9 mouse cellular contexts compared by ENCODE assay signal in genomic region chr2:30541541-30541940, GRCm38 (mm10). TPM values are rescaled to one million over a fixed set of nuclear protein-coding genes. Genes with fewer than 3 reads are reported as not detected.
DNase-seq lines count a peak whose midpoint lies in the region; ATAC-seq lines count a peak whose summit lies in the region.
"Had no signal": no experiment of that assay in that cellular context is flagged by ENCODE, and none has a peak within 500 bp of the region (broad histone marks: within the 10 kb centered on the region; RNA-seq: fewer than 3 reads in every experiment).

No protein-coding gene starts in this region.

- peak overlapping the region; percentile 66 for H3K9ac ChIP-seq in heart, embryonic 11.5 days (ENCODE audit: low read depth, low read length)
- H3K9ac ChIP-seq in intestine, embryonic 16.5 days (ENCODE audit: low read depth, low read length), result 0 out of 2 replicates have a peak overlapping the region, but pooled peaks have one; percentile 25
- no peak overlapping the region for H3K9ac ChIP-seq in midbrain, embryonic 11.5 days (ENCODE audit: low read length)

- no peaks in the 10 kb centered on the region for H3K27me3 ChIP-seq in heart, embryonic 11.5 days (ENCODE audit: control insufficient read depth, insufficient read depth, low read length)
- H3K27me3 ChIP-seq in intestine, embryonic 16.5 days (replicated peaks; ENCODE audit: control insufficient read depth, insufficient read depth, low read length), result no peaks in the 10 kb centered on the region
- H3K27me3 ChIP-seq in midbrain, embryonic 11.5 days (ENCODE audit: control insufficient read depth, insufficient read depth, low read length), result no peaks in the 10 kb centered on the region

- WGBS in heart, embryonic 11.5 days (ENCODE audit: insufficient replicate concordance), result 31% methylated on average over 4 of the region's 4 CpGs
- 42% methylated on average over 4 of the region's 4 CpGs for WGBS in intestine, embryonic 16.5 days
- 72% methylated on average over 4 of the region's 4 CpGs for WGBS in midbrain, embryonic 11.5 days

- H3K9me3 ChIP-seq in heart, embryonic 11.5 days (replicated peaks; ENCODE audit: control insufficient read depth, low read length), result no peaks in the 10 kb centered on the region
- no peaks in the 10 kb centered on the region for H3K9me3 ChIP-seq in intestine, embryonic 16.5 days (ENCODE audit: control insufficient read depth, low read length)
- H3K9me3 ChIP-seq in midbrain, embryonic 11.5 days (ENCODE audit: control insufficient read depth, low read length), result no peaks in the 10 kb centered on the region

- no peaks in the 10 kb centered on the region for H3K36me3 ChIP-seq in heart, embryonic 11.5 days (ENCODE audit: control insufficient read depth, insufficient read depth, low read length)
- H3K36me3 ChIP-seq in intestine, embryonic 16.5 days (ENCODE audit: control insufficient read depth, insufficient read depth, low read length), result no peaks in the 10 kb centered on the region
- H3K36me3 ChIP-seq in midbrain, embryonic 11.5 days (ENCODE audit: control insufficient read depth, insufficient read depth, low read length), result no peaks in the 10 kb centered on the region

- peak; percentile 28 for DNase-seq in adrenal gland, postnatal 10 days
- no peak for DNase-seq in adrenal gland, postnatal 4 days (ENCODE audit: low spot score in 2 of 2)
- no peak for DNase-seq in midbrain, embryonic 11.5 days (ENCODE audit: low spot score, missing footprints)
- DNase-seq in adipocyte (ENCODE audit: low spot score), result no peak
- no peak for DNase-seq in right cerebral cortex, postnatal 10 days (ENCODE audit: low spot score in 2 of 2)

- peaks cover 21% of the 10 kb centered on the region for H3K4me1 ChIP-seq in heart, embryonic 11.5 days (ENCODE audit: control insufficient read depth, insufficient read depth, low read length)
- H3K4me1 ChIP-seq in intestine, embryonic 16.5 days (ENCODE audit: control insufficient read depth, insufficient read depth, low read length), result peaks cover 25% of the 10 kb centered on the region
- H3K4me1 ChIP-seq in midbrain, embryonic 11.5 days (ENCODE audit: control insufficient read depth, insufficient read depth, low read length), result peaks cover 19% of the 10 kb centered on the region

- no peak overlapping the region for H3K4me3 ChIP-seq in heart, embryonic 11.5 days (ENCODE audit: low read depth, low read length)
- H3K4me3 ChIP-seq in intestine, embryonic 16.5 days (ENCODE audit: low read length), result no peak overlapping the region
- H3K4me3 ChIP-seq in midbrain, embryonic 11.5 days (ENCODE audit: low read depth, low read length), result no peak overlapping the region

- ATAC-seq in heart, embryonic 11.5 days (replicated peaks; ENCODE audit: insufficient number of reproducible peaks, low FRiP score, low TSS enrichment), result no peak
- ATAC-seq in intestine, embryonic 16.5 days, result no peak
- ATAC-seq in midbrain, embryonic 11.5 days (ENCODE audit: low FRiP score), result no peak
- no peak for ATAC-seq in monocyte, adult 5-6 weeks (replicated peaks; ENCODE audit: insufficient number of reproducible peaks, low FRiP score, low TSS enrichment, poor library complexity, severe bottlenecking)

- H3K4me2 ChIP-seq in heart, embryonic 11.5 days, result no peak overlapping the region
- no peak overlapping the region for H3K4me2 ChIP-seq in intestine, embryonic 16.5 days (ENCODE audit: low read depth, low read length)
- no peak overlapping the region for H3K4me2 ChIP-seq in midbrain, embryonic 11.5 days

- peak overlapping the region; percentile 85 for H3K27ac ChIP-seq in heart, embryonic 11.5 days (ENCODE audit: low read depth, low read length)
- H3K27ac ChIP-seq in intestine, embryonic 16.5 days (ENCODE audit: low read length), result no peak overlapping the region
- peak overlapping the region; percentile 36; the same call in 1 of the 2 replicates for H3K27ac ChIP-seq in midbrain, embryonic 11.5 days (ENCODE audit: low read depth, low read length)

RNA-seq across cellular contexts. Expression of gene Cstad, which starts 53.3 kb away (rescaled TPM):
- 1 to 10 TPM; 1.7 to 3.7 TPM for total RNA-seq in adrenal gland, postnatal 10 days (2021)
- 1 to 10 TPM; 6.7 to 7.3 TPM for total RNA-seq in adrenal gland, postnatal 4 days (2021)
- 1.7 and 2.4 TPM in 2 replicates for polyA plus RNA-seq in heart, embryonic 11.5 days (2014; fragmentation: Nextera tagmentation; extraction: Ambion mirVana)
- 0.58 and 0.99 TPM in 2 replicates for polyA plus RNA-seq in intestine, embryonic 16.5 days (2015; fragmentation: Nextera tagmentation; extraction: Ambion mirVana)
- polyA plus RNA-seq in midbrain, embryonic 11.5 days (2014; fragmentation: Nextera tagmentation; extraction: Ambion mirVana), result 0.21 and 0.74 TPM in 2 replicates
- 4.5 to 7.0 TPM in 2 of 3 replicates, not detected in the other for total RNA-seq in monocyte, adult 5-6 weeks (2017)
- polyA plus RNA-seq: liver, adult 2 months had no signal
